Mouse (Mus musculus): ENCODE data around the gene Klhl20.

- TF ChIP-seq CTCF (IDR thresholded peaks at IDR 0.05; ENCODE audit: insufficient read depth, low read depth, low read length) (no peak), POLR2A (IDR thresholded peaks at IDR 0.05; ENCODE audit: insufficient read depth, low read depth, low read length) (no peak)
These were observed 11.9 kb upstream of the Klhl20 start for GRCm38 (mm10) chr1:161143216-161143615.

All from olfactory bulb, adult 2 months (tissue).